Mouse (Mus musculus) lung, embryonic 15.5 days (tissue): Measurements from ENCODE around the gene Krt26. TPM values are rescaled to one million over a fixed set of nuclear protein-coding genes. Genes with fewer than 3 reads are reported as not detected.

Source experiments
- ATAC-seq: fragments of 200-750 bp; cut with Nextera tagmentation; 2 replicates; pipeline ENCODE4 v1.8.0; 2017; ENCODE audit warnings: moderate number of reproducible peaks, borderline replicate concordance; ENCODE audit not compliant: low FRiP score, low TSS enrichment; ENCODE audit errors: extremely low read depth
- H3K27ac ChIP-seq: fragments of 300-500 bp; sonication (generic); 2 replicates; pipeline ENCODE4 v1.5.1; 2015; ENCODE audit warnings: moderate library complexity, mild to moderate bottlenecking, inconsistent platforms
- H3K27me3 ChIP-seq: fragments of 300-500 bp; sonication (generic); 2 replicates; pipeline ENCODE4 v1.6.1; 2015; ENCODE audit warnings: inconsistent platforms
- H3K36me3 ChIP-seq: fragments of 300-500 bp; sonication (generic); 2 replicates; pipeline ENCODE4 v1.6.1; 2015; ENCODE audit warnings: inconsistent platforms
- H3K4me1 ChIP-seq: fragments of 300-500 bp; sonication (generic); 2 replicates; pipeline ENCODE4 v1.6.1; 2015; ENCODE audit warnings: inconsistent platforms
- H3K4me2 ChIP-seq: fragments of 300-500 bp; sonication (generic); 2 replicates; pipeline ENCODE4 v1.6.1; 2015; ENCODE audit warnings: inconsistent platforms, mild to moderate bottlenecking, moderate library complexity
- H3K4me3 ChIP-seq: fragments of 300-500 bp; sonication (generic); 2 replicates; pipeline ENCODE4 v1.5.1; 2015; ENCODE audit warnings: mild to moderate bottlenecking, inconsistent platforms
- H3K9ac ChIP-seq: fragments of 300-500 bp; sonication (generic); 2 replicates; pipeline ENCODE4 v1.6.1; 2015; ENCODE audit warnings: inconsistent platforms
- H3K9me3 ChIP-seq: fragments of 300-500 bp; sonication (generic); 2 replicates; pipeline ENCODE4 v1.6.1; 2016; ENCODE audit warnings: inconsistent platforms
- WGBS: fragments of 180-500 bp; shearing (Covaris S2); methylation state at CpG from one replicate; pipeline ENCODE4 v1.1.7; 2015; 5-methylcytosine and 5-hydroxymethylcytosine counted together
- polyA plus RNA-seq: library from polyadenylated mRNA; unstranded; fragments of >200 nt; fragmentation: Nextera tagmentation; extraction: Ambion mirVana; gene quantifications from 2 replicates; pipeline ENCODE4 v1.2.1, GENCODE M21; 2015

The Krt26 gene
- polyA plus RNA-seq, 1 experiment from 2014 or later, result not detected

- no peak overlapping the region for H3K9ac ChIP-seq
- no peaks in the 10 kb centered on the region for H3K4me1 ChIP-seq
- no peak overlapping the region for H3K27ac ChIP-seq
- WGBS, result 75% methylated on average over 9 of the region's 9 CpGs
- no peaks in the 10 kb centered on the region for H3K27me3 ChIP-seq
- no peak overlapping the region for H3K4me2 ChIP-seq
- ATAC-seq, result no peak
- H3K4me3 ChIP-seq, result no peak overlapping the region
- H3K36me3 ChIP-seq, result no peaks in the 10 kb centered on the region
- H3K9me3 ChIP-seq, result no peaks in the 10 kb centered on the region
Measured at GRCm38 (mm10) chr11:99281116-99281515, 56.6 kb downstream of the Krt26 start.

GRCm38 (mm10) chr11:99279986-99280385 is 57.8 kb downstream of the Krt26 start:
- Histone ChIP-seq H3K36me3 (no peaks in the 10 kb centered on the region), H3K9ac (no peak overlapping the region), H3K4me3 (no peak overlapping the region), H3K27ac (no peak overlapping the region), H3K4me1 (no peaks in the 10 kb centered on the region), H3K9me3 (no peaks in the 10 kb centered on the region), H3K27me3 (no peaks in the 10 kb centered on the region), H3K4me2 (no peak overlapping the region)
- no peak for ATAC-seq
- WGBS, result 47% methylated on average over 5 of the region's 5 CpGs

Other genes with a start within 250 kb of the Krt26 start
- 0.21 and 0.42 TPM in 2 replicates for gene Tns4, start 248.7 kb downstream of the Krt26 start, polyA plus RNA-seq
- 0.13 and 0.29 TPM in 2 replicates for gene Ccr7, start 182.9 kb downstream of the Krt26 start, polyA plus RNA-seq
- gene Smarce1, start 106.9 kb downstream of the Krt26 start, polyA plus RNA-seq, result 217 and 224 TPM in 2 replicates
- gene Krt222, start 93.9 kb downstream of the Krt26 start, polyA plus RNA-seq, result 0.33 and 0.55 TPM in 2 replicates
- gene Krt24, start 52.7 kb downstream of the Krt26 start, polyA plus RNA-seq, result not detected in 2 replicates
- not detected in 2 replicates for gene Krt25, start 15.0 kb downstream of the Krt26 start, polyA plus RNA-seq
- gene Krt27, start 13.1 kb upstream of the Krt26 start, polyA plus RNA-seq, result not detected in 2 replicates
- gene Krt28, start 36.9 kb upstream of the Krt26 start, polyA plus RNA-seq, result 0.15 and 0.25 TPM in 2 replicates
- gene Krt10, start 51.4 kb upstream of the Krt26 start, polyA plus RNA-seq, result 20.4 and 20.9 TPM in 2 replicates
- 0.07 TPM in 1 of 2 replicates, not detected in the other for gene Krt12, start 84.3 kb upstream of the Krt26 start, polyA plus RNA-seq
- gene Krt20, start 100.2 kb upstream of the Krt26 start, polyA plus RNA-seq, result 0.29 and 0.39 TPM in 2 replicates
- 3.9 and 5.1 TPM in 2 replicates for gene Krt23, start 155.2 kb upstream of the Krt26 start, polyA plus RNA-seq
- gene Krt39, start 183.4 kb upstream of the Krt26 start, polyA plus RNA-seq, result not detected in 2 replicates
- not detected in 2 replicates for gene Krt40, start 205.2 kb upstream of the Krt26 start, polyA plus RNA-seq
- gene Krtap3-3, start 212.9 kb upstream of the Krt26 start, polyA plus RNA-seq, result not detected in 2 replicates
- gene Krtap3-2, start 218.9 kb upstream of the Krt26 start, polyA plus RNA-seq, result not detected in 2 replicates
- not detected in 2 replicates for gene Gm11939, start 221.5 kb upstream of the Krt26 start, polyA plus RNA-seq
- gene Krtap3-1, start 228.7 kb upstream of the Krt26 start, polyA plus RNA-seq, result not detected in 2 replicates
- not detected in 2 replicates for gene Krtap1-5, start 243.1 kb upstream of the Krt26 start, polyA plus RNA-seq
- gene Krtap1-4, start 245.7 kb upstream of the Krt26 start, polyA plus RNA-seq, result not detected in 2 replicates